In genomic region chr19:18889632-18890031, GRCm38 (mm10) we compare ENCODE assay signal across 10 mouse cellular contexts.
DNase-seq lines count a peak whose midpoint lies in the region; ATAC-seq and TF ChIP-seq lines count a peak whose summit lies in the region.
"Had no signal": no experiment of that assay in that cellular context is flagged by ENCODE, and none has a peak within 500 bp of the region (broad histone marks: within the 10 kb centered on the region; RNA-seq: fewer than 3 reads in every experiment).

No protein-coding gene starts in this region.

- no peak overlapping the region; the same call in 1 of the 2 replicates for H3K9ac ChIP-seq in lung, embryonic 14.5 days
- H3K9ac ChIP-seq in hindbrain, postnatal 0 days (replicated peaks; ENCODE audit: low read length) = peak overlapping the region; percentile 41; the same call in 1 of the 2 replicates
- peak overlapping the region; percentile 33; the same call in 1 of the 2 replicates for H3K9ac ChIP-seq in neural tube, embryonic 15.5 days (replicated peaks)

- H3K9me3 ChIP-seq in heart, embryonic 10.5 days = no peaks in the 10 kb centered on the region
- H3K9me3 ChIP-seq in lung, embryonic 14.5 days (ENCODE audit: low read depth, low read length) = no peaks in the 10 kb centered on the region
- H3K9me3 ChIP-seq in hindbrain, postnatal 0 days (ENCODE audit: low read length) = no peaks in the 10 kb centered on the region
- no peaks in the 10 kb centered on the region for H3K9me3 ChIP-seq in neural tube, embryonic 15.5 days (replicated peaks)
- H3K9me3 ChIP-seq: G1E had no signal

- H3K4me1 ChIP-seq in heart, embryonic 10.5 days = 0 out of 2 replicates have a peak, but pooled peaks cover 3% of the 10 kb centered on the region
- no peaks in the 10 kb centered on the region for H3K4me1 ChIP-seq in lung, embryonic 14.5 days (ENCODE audit: insufficient read depth)
- peaks cover 15% of the 10 kb centered on the region; the same call in 1 of the 2 replicates for H3K4me1 ChIP-seq in hindbrain, postnatal 0 days (ENCODE audit: insufficient read depth, low read length)
- H3K4me1 ChIP-seq in neural tube, embryonic 15.5 days = peaks cover 14% of the 10 kb centered on the region

- H3K27ac ChIP-seq in heart, embryonic 10.5 days = no peak overlapping the region
- H3K27ac ChIP-seq in lung, embryonic 14.5 days (ENCODE audit: low read depth) = no peak overlapping the region
- H3K27ac ChIP-seq in hindbrain, postnatal 0 days = peak overlapping the region; percentile 83
- peak overlapping the region; percentile 78 for H3K27ac ChIP-seq in neural tube, embryonic 15.5 days (replicated peaks)

- WGBS in heart, embryonic 10.5 days = 82% methylated on average over 1 of the region's 1 CpGs
- 80% methylated on average over 1 of the region's 1 CpGs for WGBS in lung, embryonic 14.5 days
- 48% methylated on average over 1 of the region's 1 CpGs for WGBS in hindbrain, postnatal 0 days
- WGBS in neural tube, embryonic 15.5 days = 43% methylated on average over 1 of the region's 1 CpGs

- no peak for TF ChIP-seq CTCF in lung, embryonic 14.5 days (IDR thresholded peaks at IDR 0.05; ENCODE audit: low read depth)
- TF ChIP-seq CTCF in hindbrain, postnatal 0 days (IDR thresholded peaks at IDR 0.05; ENCODE audit: low read depth) = no peak

- H3K27me3 ChIP-seq in heart, embryonic 10.5 days (ENCODE audit: insufficient read depth, poor library complexity, severe bottlenecking) = no peaks in the 10 kb centered on the region
- H3K27me3 ChIP-seq in lung, embryonic 14.5 days (ENCODE audit: insufficient read depth, low read length) = no peaks in the 10 kb centered on the region
- H3K27me3 ChIP-seq in hindbrain, postnatal 0 days (ENCODE audit: insufficient read depth, low read length) = no peaks in the 10 kb centered on the region
- H3K27me3 ChIP-seq in neural tube, embryonic 15.5 days (replicated peaks) = no peaks in the 10 kb centered on the region

- peak overlapping the region; percentile 52 for H3K4me2 ChIP-seq in lung, embryonic 14.5 days
- H3K4me2 ChIP-seq in hindbrain, postnatal 0 days (ENCODE audit: low read depth, low read length) = peak overlapping the region; percentile 61
- H3K4me2 ChIP-seq in neural tube, embryonic 15.5 days = peak overlapping the region; percentile 62

- H3K36me3 ChIP-seq in heart, embryonic 10.5 days = no peaks in the 10 kb centered on the region
- no peaks in the 10 kb centered on the region for H3K36me3 ChIP-seq in lung, embryonic 14.5 days (ENCODE audit: insufficient read depth)
- no peaks in the 10 kb centered on the region for H3K36me3 ChIP-seq in hindbrain, postnatal 0 days (ENCODE audit: insufficient read depth, low read length)
- no peaks in the 10 kb centered on the region for H3K36me3 ChIP-seq in neural tube, embryonic 15.5 days
- H3K36me3 ChIP-seq: G1E had no signal

- no peak for DNase-seq in heart, embryonic 10.5 days (ENCODE audit: low spot score)
- DNase-seq in heart, adult 18-20 months = no peak
- no peak for DNase-seq in lung, embryonic 14.5 days
- no peak for DNase-seq in lung, adult 18-20 months
- no peak for DNase-seq in hindbrain, postnatal 0 days (ENCODE audit: low spot score)
- no peak for DNase-seq in gastrocnemius, postnatal 25 days
- no peak for DNase-seq in right cerebral cortex, postnatal 10 days (ENCODE audit: low spot score in 2 of 2)
- DNase-seq: lung, postnatal 10 days had no signal

- no peak for ATAC-seq in lung, embryonic 14.5 days (ENCODE audit: insufficient read depth)
- peak; percentile 36; the same call in 1 of the 2 replicates for ATAC-seq in hindbrain, postnatal 0 days
- peak; percentile 43; the same call in 1 of the 2 replicates for ATAC-seq in neural tube, embryonic 15.5 days (ENCODE audit: low FRiP score)

- 0 out of 2 replicates have a peak overlapping the region, but pooled peaks have one; percentile 44 for H3K4me3 ChIP-seq in heart, embryonic 10.5 days
- no peak overlapping the region for H3K4me3 ChIP-seq in lung, embryonic 14.5 days (ENCODE audit: low read depth, low read length)
- peak overlapping the region; percentile 37; the same call in 1 of the 2 replicates for H3K4me3 ChIP-seq in hindbrain, postnatal 0 days (ENCODE audit: low read length)
- H3K4me3 ChIP-seq in neural tube, embryonic 15.5 days (replicated peaks) = peak overlapping the region; percentile 35

Comparison
In these comparisons a context has a peak if more than half of its experiments do, and no peak if none do; other contexts are left out.
1. H3K27ac ChIP-seq: peak in hindbrain, postnatal 0 days (single experiment) and neural tube, embryonic 15.5 days (single experiment); none in heart, embryonic 10.5 days (single experiment) and lung, embryonic 14.5 days (single experiment).
2. Peak in every context shown above with its lines, with median percentiles within 50 percentile points of each other: H3K4me2 ChIP-seq.